Mouse (Mus musculus): ENCODE results near the gene Slc50a1. TPM values are rescaled to one million over a fixed set of nuclear protein-coding genes. Genes with fewer than 3 reads are reported as not detected.
A peak's percentile ranks its signal among the peaks of the same experiment; 100 is the strongest.

The Slc50a1 gene
- total and polyA plus RNA-seq, 3 experiments: 22.5 to 45.9 TPM; not detected in 1

DNA sequence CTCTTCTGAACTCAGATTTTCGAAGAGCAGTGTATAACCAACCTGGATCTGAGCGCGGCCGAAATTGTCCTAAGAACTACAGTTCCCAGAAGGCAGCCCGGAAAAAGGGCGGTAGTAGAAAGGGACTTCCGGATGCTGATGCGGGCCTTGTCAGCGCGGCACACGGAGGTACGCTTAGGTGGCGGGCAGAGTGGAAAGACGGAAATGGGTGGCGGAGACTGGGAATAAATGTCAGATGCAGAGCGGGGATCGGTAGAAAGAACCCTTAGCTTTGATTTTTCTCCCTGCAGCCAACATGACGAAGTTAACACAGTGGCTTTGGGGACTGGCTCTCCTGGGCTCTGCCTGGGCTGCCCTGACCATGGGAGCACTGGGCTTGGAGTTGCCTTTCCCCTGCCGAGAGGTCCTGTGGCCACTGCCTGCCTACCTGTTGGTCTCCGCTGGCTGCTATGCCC, 3.9 kb downstream of the Slc50a1 start (continued):
- TF ChIP-seq CHD1 (IDR thresholded peaks at IDR 0.05; ENCODE audit: low read depth, low read length) (0 out of 2 replicates have a peak, but pooled peaks have one; percentile 56), RCOR1 (IDR thresholded peaks at IDR 0.05; ENCODE audit: low read depth, low read length) (0 out of 2 replicates have a peak, but pooled peaks have one; percentile 4), TBP (IDR thresholded peaks at IDR 0.05; ENCODE audit: low read depth, low read length) (peak; percentile 90)

DNA sequence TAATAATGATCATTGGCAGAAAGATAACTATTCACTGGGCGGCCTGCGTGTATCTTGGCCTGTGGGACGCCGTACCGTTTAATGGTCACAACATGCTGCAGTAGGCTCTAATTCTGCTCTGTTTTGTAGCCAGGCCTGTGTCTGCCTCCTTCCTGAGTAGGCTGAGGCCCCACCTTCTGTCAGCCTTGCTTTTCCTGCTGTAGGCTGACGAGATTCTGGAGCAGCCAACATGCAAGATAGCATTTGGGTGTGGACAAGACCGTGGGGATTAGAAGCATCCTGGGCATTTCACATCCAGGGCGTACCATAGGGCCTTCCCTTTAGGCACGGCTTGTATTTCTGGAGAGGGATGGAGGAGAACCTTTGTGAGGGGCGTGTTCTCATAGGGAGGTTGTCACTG, 8.0 kb downstream of the Slc50a1 start:
- no peak for DNase-seq (ENCODE audit: low read depth, low spot score)
- peaks cover 0 to 7% of the 10 kb centered on the region in 2 experiments; a peak in 1 of 4 replicates for H3K4me1 ChIP-seq (ENCODE audit: control insufficient read depth in 1 of 2, insufficient read depth in 2 of 2, low read length in 2 of 2)
- peaks cover 45 to 64% of the 10 kb centered on the region in 2 experiments for H3K27me3 ChIP-seq (ENCODE audit: control insufficient read depth in 1 of 2, insufficient read depth in 2 of 2, low read length in 2 of 2)
- no peak overlapping the region for H3K27ac ChIP-seq (ENCODE audit: control insufficient read depth, low read depth, low read length)
- no peaks in the 10 kb centered on the region for H3K9me3 ChIP-seq (replicated peaks; ENCODE audit: insufficient read depth, low read length)
- H3K79me2 ChIP-seq (ENCODE audit: control insufficient read depth, insufficient read depth, low read length, poor library complexity): peaks cover 4% of the 10 kb centered on the region; the same call in 1 of the 2 replicates
- TF ChIP-seq RAD21 (IDR thresholded peaks at IDR 0.05; ENCODE audit: low read depth, low read length) (no peak), TAL1 (IDR thresholded peaks at IDR 0.05; ENCODE audit: low read length) (no peak), BHLHE40 (IDR thresholded peaks at IDR 0.05; ENCODE audit: borderline replicate concordance, low read depth, low read length) (no peak)
- peaks cover 0 to 7% of the 10 kb centered on the region in 2 experiments; a peak in 2 of 4 replicates for H3K36me3 ChIP-seq (ENCODE audit: control insufficient read depth in 1 of 2, insufficient read depth in 2 of 2, low read length in 2 of 2)
- H3K4me3 ChIP-seq (ENCODE audit: control insufficient read depth in 1 of 2, insufficient read depth in 1 of 2, low read depth in 2 of 2, low read length in 2 of 2): no peak overlapping the region
- no peak overlapping the region for H3K9ac ChIP-seq (ENCODE audit: control insufficient read depth, low read depth, low read length, poor library complexity, severe bottlenecking)

DNA sequence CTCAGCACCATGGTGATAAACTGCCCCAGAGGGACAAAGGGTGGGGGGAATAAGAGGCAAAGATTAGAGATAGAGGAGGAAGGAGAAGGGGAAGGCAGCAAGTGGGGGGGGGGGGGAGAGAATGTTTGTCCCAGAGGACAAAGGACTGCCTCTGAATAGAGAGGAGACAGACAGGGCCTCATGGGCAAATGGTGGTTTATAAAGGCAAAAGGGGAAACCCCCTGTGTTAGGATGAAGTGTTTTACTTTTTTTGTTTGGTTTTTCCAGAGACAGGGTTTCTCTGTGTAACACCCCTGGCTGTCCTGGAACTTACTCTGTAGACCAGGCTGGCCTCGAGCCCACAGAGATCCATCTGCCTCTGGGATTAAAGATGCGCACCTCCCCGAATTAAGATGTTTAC, 10.2 kb downstream of the Slc50a1 start:
- no peak for DNase-seq (ENCODE audit: low read depth, low spot score)

DNA sequence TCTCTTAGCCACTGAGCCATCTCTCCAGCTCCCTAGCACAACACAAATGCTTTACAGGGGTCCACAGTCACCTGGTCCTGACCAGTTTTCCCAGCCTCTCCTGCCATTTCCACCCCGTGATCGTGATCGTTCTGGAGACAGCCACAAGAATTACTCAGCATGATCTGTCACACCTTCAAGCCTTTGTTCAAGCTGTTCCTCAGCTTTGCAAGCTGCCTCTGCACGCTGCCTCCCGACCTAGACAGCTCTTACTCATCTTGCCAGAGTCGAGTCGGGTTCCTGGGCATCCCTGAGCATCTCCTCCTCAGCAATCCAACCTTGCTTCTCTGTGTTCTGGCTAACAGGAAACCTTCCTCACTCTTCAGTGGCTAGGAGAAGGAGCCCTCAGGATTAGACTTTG, 11.3 kb downstream of the Slc50a1 start, which contains the start of gene Dpm3:
Gene Dpm3, plus strand, starts transcription at position 283 of the 400 bp plus-strand sequence.
- no peaks in the 10 kb centered on the region for H3K79me2 ChIP-seq (ENCODE audit: control insufficient read depth, insufficient read depth, low read length, poor library complexity)
- H3K9me3 ChIP-seq (replicated peaks; ENCODE audit: insufficient read depth, low read length): no peaks in the 10 kb centered on the region
- peaks cover 0 to 6% of the 10 kb centered on the region in 2 experiments; a peak in 1 of 4 replicates for H3K36me3 ChIP-seq (ENCODE audit: control insufficient read depth in 1 of 2, insufficient read depth in 2 of 2, low read length in 2 of 2)
- TF ChIP-seq MEF2A (IDR thresholded peaks at IDR 0.05; ENCODE audit: extremely low read depth, insufficient replicate concordance, low read depth, low read length, poor library complexity, severe bottlenecking) (no peak), TBP (IDR thresholded peaks at IDR 0.05; ENCODE audit: low read depth, low read length) (no peak), MYC (IDR thresholded peaks at IDR 0.05; ENCODE audit: low read depth, low read length) (no peak), POLR2AphosphoS2 (IDR thresholded peaks at IDR 0.05; ENCODE audit: low read length) (no peak), MXI1 (IDR thresholded peaks at IDR 0.05; ENCODE audit: low read depth, low read length) (no peak), GABPA (IDR thresholded peaks at IDR 0.05; ENCODE audit: low read depth, low read length) (no peak), USF1 (IDR thresholded peaks at IDR 0.05; ENCODE audit: low read depth, low read length) (no peak), ZMIZ1 (IDR thresholded peaks at IDR 0.05; ENCODE audit: low read depth, low read length) (no peak), ZC3H11A (IDR thresholded peaks at IDR 0.05; ENCODE audit: low read depth, low read length) (no peak), JUND (IDR thresholded peaks at IDR 0.05; ENCODE audit: low read depth, low read length) (no peak), USF2 (IDR thresholded peaks at IDR 0.05; ENCODE audit: borderline replicate concordance in 1 of 2, insufficient read depth in 1 of 2, low read depth in 1 of 2, low read length in 2 of 2) (no peak), POLR2AphosphoS5 (IDR thresholded peaks at IDR 0.05; ENCODE audit: borderline replicate concordance, low read depth, low read length) (no peak)
- peaks cover 46 to 57% of the 10 kb centered on the region in 2 experiments for H3K27me3 ChIP-seq (ENCODE audit: control insufficient read depth in 1 of 2, insufficient read depth in 2 of 2, low read length in 2 of 2)
- no peak within 1 kb of the TSS for H3K4me3 ChIP-seq (ENCODE audit: control insufficient read depth in 1 of 2, insufficient read depth in 1 of 2, low read depth in 2 of 2, low read length in 2 of 2)
- no peak for DNase-seq (ENCODE audit: low read depth, low spot score)
- no peak within 1 kb of the TSS for H3K9ac ChIP-seq (ENCODE audit: control insufficient read depth, low read depth, low read length, poor library complexity, severe bottlenecking)
- no peak within 1 kb of the TSS for H3K27ac ChIP-seq (ENCODE audit: control insufficient read depth, low read depth, low read length)
- peaks cover 0 to 7% of the 10 kb centered on the region in 2 experiments; a peak in 1 of 4 replicates for H3K4me1 ChIP-seq (ENCODE audit: control insufficient read depth in 1 of 2, insufficient read depth in 2 of 2, low read length in 2 of 2)

More for the DNA sequence above, 10.2 kb downstream of the Slc50a1 start:
- TF ChIP-seq ETS1 (IDR thresholded peaks at IDR 0.05; ENCODE audit: low read depth, low read length) (no peak), MAFK (IDR thresholded peaks at IDR 0.05; ENCODE audit: borderline replicate concordance, low read depth, low read length) (no peak)
- Histone ChIP-seq H3K27me3 (ENCODE audit: control insufficient read depth in 1 of 2, insufficient read depth in 2 of 2, low read length in 2 of 2) (peaks cover 48 to 67% of the 10 kb centered on the region in 2 experiments), H3K9me3 (replicated peaks; ENCODE audit: insufficient read depth, low read length) (no peaks in the 10 kb centered on the region), H3K4me1 (ENCODE audit: control insufficient read depth in 1 of 2, insufficient read depth in 2 of 2, low read length in 2 of 2) (peaks cover 0 to under 1% of the 10 kb centered on the region in 2 experiments; a peak in 1 of 4 replicates), H3K4me3 (ENCODE audit: control insufficient read depth in 1 of 2, insufficient read depth in 1 of 2, low read depth in 2 of 2, low read length in 2 of 2) (no peak overlapping the region), H3K36me3 (ENCODE audit: control insufficient read depth in 1 of 2, insufficient read depth in 2 of 2, low read length in 2 of 2) (peaks cover 0 to 2% of the 10 kb centered on the region in 2 experiments; a peak in 1 of 4 replicates), H3K9ac (ENCODE audit: control insufficient read depth, low read depth, low read length, poor library complexity, severe bottlenecking) (no peak overlapping the region), H3K27ac (ENCODE audit: control insufficient read depth, low read depth, low read length) (no peak overlapping the region), H3K79me2 (ENCODE audit: control insufficient read depth, insufficient read depth, low read length, poor library complexity) (no peaks in the 10 kb centered on the region)

Data from MEL (cell line).